Mouse (Mus musculus) natural killer cell, adult 2 months (primary cell): ENCODE measurements around the gene Csnk1e.

Experiments used
- DNase-seq, 2 experiments: peaks; one replicate each; pipeline ENCODE4 v3.0.0; 2022; ENCODE audit warnings: low spot score in 2 of 2

Gene Csnk1e

DNA sequence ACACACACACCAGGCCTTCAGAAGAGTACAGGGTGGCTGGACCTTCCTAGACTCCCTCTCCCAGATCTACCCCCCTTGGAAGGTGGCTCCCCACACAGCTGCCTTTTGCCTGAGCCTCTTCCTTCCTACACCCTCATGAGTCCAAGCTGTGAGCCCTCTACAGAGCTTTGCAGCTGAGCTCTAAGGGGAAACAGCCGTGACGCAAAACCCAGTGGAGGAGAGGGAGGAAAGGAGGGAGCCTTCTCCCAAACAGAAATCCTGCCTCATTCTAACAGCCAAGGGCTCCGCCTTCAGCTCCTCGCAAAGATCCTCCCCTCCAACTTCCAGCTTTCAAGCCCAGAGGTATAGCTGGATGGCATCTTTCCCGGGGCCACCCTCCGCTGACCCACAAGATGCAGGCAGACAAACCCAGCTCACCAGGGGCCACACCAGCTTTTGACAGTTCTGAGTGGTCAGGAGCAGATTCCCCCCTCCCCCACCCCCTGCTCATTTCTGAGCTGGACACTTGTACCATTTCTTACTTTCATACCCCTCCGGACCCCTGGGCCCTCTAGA, 11.4 kb downstream of the Csnk1e start:
- no peak for DNase-seq

DNA sequence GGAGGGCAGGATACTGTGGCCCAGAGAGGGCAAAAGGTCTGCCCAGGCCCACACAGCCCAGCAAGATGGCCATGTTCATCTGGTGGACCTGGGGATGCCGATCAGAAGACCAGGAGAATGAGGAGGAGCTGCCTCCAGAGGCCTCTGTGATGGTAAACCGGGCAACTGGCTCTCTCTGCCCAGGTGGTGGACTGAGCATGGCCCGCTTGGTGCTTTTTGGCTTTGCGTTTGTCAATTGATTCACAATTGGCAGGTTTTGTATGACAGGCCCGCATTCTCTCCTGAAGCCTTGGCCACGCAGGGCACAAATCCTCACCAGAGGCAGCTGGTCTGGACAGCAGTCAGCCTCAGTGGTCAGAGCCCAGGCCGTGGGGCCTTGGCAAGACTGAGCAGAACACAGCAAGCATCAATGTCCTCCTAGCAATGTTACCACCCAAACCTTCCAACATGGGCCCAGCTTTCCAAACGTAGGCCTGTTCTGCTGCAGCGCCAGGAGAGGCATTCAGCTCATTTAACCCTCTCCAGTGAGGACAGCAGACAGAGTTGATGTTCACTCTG, 12.3 kb downstream of the Csnk1e start:
- DNase-seq = no peak

DNA sequence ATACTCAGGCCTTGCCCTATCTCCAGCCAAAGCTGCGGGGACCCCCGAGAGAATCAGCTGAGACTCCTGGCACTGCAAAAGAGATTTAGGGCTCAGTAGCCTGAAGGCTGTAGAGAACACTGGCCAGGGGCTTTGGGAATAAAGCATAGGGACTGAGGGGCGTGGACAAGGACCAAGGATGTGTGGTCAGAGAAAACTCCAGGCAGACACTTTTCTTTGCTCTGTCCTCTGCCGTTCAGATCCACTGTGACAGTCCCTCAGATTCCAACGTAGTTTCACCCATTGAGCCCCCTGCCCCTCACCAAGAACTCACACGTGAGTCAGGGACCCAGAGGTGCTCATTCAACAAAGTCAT, 13.1 kb downstream of the Csnk1e start:
- no peak for DNase-seq

DNA sequence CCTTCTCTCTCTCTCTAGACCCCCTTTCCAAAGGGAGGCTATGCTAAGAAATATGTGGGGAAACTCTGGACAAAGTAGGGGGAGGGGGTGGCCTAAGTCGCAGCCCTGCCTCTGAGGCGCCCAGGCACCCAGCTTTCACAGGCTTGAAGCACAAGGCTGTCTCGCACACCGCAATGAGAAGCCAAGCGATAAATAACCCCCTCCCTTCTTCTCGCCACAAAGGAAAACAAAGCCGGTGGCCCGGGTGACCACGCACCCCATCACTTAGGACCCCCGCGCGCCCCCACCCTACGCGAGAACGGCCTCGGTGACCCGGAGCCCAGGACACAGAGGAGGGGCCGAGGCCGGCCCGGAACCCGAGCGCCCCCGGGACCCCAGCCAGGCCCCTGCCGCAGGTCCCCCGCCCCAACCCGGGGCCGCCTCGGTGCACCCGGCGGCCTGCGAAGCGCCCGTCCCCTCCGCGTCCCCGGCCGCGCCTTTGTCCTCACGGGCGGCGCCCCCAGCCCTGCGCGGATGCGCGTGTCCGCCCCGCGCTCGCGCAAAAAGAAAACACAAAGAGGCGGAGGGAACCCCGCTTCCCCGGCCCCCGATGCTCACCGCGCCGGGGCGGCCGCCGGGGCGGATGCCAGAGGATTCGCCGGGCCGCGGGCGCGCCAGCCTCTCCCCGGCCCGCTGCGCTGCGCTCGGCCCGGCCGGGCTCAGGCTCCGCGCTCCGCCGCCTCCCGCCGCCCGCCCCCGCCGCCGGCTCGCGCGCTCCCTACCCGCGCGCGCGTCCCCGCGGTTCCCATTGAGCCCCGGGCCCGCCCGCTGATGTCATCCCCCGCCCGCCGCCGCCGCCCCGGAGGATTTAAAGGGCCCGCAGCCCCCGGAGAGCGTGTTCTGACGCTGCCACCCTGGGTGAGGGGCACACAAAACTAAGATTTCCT, 13.8 kb downstream of the Csnk1e start:
- peak; percentile 56 to 59 for DNase-seq

DNA sequence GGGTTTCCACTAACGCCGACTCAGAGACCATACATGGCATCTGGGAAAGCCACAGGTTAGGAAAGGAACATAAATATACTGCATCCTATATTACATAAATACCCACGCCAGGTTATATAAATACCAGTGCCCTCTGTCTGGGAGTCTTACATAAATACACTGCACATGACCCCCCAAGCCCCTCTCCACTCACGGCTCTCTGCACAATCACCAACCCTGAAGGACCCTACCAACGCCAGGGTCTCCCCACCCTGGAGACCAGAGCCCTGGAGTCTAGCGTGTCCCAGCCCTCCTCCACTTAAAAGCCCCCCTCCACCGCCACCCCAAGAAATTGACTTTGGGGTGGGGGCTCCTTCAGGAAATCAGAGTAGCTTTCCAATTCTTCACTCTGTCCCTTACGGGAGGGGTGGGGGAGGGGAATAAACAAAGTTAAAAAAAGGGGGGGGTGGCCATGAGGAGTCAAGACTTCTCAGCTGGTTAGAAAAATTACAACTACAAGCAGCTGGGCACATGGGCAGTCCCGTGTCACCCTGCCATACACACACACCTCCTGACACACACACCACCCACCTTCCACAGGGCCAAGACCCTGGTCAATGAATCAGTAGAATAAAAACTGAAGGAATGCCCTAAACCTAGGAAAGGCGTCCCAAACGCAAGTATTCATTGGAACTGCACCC, 14.6 kb downstream of the Csnk1e start:
- DNase-seq = peak in 1 of 2 experiments; percentile 42

DNA sequence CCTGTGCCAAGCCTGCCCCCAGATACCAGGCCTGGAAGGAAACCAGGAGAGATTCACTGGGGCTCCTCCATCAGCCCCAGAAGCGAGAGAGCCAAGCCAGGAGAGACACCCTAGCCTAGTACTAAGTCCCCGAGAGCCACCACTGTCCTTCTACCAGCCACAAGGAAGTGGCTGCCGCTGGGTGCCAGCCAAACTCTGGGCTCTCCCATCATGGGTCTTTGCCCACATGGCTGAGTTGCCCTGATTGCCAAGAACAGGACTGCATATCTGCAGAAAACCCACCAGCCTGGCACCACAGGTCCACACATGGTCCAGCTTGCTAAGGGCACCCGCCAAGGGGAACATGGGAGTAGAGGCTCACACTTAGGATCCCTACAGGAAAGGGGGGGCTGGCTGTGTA, 15.1 kb downstream of the Csnk1e start:
- peak; percentile 32 for DNase-seq

DNA sequence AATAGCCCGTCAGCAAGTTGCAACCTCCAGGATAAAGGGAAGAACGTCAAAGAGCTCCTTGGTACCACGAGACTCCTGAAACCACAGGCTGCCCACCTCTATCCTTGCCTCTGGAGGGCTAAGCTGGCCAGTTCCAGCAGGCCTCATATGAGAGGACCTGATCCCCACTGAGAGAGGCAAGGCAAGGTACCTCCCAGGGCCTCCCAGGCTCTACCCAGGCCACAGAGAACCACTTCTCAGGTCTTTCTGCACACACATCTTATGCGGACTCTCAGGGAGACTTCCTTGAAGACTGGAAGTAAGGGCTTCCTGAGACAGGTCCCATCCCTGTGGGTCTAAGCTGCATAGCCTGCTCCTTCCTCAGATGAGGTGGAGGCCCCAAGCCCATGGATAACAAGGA, 16.0 kb downstream of the Csnk1e start:
- no peak for DNase-seq

DNA sequence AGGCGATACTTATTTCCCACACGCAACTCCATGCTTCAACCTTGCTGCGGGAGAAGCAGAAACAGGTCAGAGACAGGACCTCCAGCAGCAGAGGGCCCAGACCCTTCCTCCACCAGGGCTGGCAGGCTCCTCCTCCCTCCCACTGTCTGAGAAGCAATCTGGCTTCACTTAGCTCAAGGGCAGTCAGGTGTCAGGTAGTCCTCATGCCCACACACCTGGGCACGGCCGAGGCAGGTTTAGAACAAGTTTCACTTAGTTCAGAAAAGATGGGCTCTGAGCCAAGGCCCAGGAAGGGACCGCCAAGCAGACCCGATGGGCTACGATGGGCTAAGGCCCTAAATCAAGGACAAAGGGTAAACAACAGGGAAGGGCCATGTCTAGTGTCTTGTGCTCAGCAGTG, 16.6 kb downstream of the Csnk1e start:
- DNase-seq = no peak

DNA sequence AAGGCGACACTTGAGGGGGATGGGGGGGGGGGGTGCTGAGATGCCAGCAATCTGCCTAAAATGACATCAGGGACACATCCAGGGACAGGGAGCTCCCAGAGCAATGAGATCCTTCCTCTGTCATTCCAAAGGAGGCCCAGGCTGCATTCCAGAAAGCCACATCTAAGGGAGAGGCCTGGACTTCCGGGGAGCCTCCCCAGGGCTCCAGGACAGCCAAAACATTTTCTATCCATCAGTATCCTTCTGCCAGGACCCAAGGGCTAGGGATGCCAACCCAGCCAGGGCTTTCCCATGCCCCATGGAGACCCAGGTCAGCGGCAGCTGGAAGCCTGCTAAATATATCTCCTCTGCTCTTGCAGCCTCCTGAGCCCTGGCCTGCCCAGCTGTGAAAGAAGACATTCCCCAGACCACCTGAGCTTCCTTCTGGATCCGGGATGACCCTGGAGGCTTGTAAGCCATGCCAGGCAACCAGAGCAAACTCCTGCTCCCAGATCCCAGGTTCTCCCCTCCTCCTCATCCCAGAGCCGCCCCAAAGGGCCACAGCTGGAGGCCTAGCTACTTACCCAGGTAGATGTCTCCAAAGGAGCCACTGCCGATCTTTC, 17.1 kb downstream of the Csnk1e start:
- DNase-seq = no peak

DNA sequence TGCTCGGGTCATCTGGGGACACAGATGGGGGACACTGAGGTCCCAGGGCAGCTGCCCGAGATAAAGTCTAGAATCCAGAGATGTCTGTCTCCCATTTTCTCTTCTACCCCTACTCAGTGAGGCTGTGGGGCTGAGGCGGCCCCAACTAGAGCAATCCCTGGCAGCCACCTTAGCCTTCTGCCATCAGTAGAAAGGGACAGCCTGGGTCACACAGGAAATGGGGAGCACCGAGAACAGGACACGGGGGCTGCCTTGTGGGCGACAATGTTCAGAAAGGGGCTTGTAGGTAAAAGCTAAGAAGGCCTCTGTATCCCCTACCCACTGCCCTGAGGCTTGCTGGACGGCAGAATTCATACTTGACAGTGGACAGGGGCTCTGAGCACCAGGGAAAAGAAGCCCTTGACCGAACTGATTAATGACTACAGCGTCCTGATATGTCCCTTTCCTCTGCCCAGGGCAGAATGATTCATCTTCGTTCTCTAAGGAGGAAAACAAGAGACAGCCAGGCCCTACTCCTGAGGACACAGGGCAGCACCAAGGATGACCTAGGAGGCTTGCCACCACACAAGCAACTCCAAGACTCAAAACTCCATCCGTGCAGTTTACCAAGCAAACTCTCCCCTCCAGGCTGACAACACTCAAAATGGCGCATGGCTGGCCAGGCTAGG, 17.7 kb downstream of the Csnk1e start:
- no peak for DNase-seq

DNA sequence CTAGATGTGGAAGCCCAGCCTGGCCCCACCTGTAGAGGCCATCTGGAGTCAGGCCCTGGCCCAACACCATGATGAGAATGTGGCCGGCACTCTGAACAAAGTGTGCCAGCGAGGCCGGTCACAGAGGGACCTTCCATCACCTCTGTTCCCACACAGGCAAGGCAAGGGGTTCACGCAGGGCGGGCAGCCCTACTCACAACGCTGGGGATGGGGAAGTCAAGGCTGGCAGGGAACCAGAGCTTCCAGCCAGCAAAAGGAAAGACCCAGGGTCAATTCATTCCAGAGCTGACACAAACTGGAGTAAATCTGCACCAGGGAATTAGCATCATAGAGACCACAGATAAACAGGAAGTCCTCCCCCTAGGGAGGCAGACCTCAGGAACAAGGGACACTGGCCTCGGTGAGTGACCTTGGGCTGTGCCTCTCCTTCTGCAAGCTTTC, 18.9 kb downstream of the Csnk1e start:
- no peak for DNase-seq

DNA sequence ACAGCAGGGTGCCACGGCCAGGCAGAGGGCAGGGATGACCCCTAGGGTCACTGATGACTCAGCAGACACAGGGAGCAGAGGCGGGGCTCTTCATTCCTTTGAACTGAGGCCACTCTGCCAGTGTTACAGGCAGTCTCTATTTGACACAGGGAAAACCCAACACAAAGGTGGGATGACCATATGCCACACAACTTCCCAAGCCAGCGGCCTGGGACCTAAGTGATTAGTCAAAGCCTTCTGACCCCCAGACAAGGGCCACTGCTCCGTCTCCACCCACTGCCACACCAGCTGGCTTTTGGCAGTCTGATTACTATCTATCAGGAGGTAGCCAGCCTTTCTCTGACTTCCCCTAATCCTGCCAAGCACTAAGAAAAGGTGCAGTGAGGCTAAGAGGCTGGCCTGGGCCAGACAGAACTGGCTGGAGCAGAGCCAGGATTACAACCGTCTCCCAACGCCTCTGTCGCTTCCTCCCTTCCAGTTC, 20.1 kb downstream of the Csnk1e start:
- DNase-seq = no peak

DNA sequence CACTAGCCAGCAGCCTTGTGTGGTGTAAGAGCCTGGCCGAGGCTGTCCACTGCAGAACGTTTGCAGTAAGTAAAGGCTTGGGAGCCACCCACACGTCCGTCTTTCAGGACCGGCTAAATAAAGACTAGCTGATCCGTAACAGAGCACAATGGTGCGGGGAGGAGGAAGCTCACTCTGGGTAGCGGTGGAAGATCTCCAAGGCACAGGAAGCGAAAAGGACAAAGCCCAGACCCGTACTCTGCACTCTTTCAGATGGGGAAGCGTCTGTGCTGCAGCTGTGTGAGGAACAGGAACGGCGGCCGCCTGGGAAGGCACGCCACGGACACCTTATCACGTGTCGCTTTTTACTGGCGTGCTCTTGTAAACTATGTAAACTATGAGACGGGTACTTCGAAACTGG, 22.5 kb downstream of the Csnk1e start:
- DNase-seq = no peak

DNA sequence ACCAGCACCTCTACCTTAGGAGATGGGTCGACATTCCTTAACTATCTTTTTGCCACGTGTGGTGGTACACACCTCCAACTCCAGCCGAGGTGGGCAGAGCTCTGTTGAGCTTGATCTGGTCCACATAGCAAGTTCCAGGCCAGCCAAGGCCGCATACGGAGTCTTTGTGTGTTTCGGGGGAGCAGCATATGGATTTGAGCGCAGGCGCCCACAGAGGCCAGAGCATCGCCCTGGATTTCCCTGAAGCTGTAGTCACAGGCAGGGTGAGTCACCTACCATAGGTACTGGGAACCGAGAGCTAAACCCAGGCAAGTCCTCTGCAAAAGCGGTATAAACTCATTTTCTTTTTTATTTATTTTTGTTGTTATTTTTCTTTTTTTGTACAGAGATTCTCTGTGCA, 23.0 kb downstream of the Csnk1e start:
- DNase-seq = no peak

DNA sequence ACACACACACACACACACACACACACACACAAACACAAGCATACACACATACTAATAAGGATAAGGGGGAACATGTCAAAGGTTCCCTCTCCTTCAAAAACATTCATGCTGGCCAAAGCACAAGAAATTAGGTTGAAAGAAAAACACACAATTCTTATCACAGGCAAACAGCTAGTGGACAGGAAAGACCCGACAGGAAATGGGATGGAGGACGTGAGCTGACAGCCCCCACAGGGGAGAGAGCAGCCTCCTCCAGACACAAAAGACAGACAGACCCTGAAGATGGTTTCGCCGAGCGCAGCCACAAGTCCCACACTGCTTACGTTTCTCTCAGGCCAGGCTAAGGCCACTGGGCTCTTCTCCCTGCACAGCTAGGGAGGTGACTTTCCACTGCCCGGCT, 23.4 kb downstream of the Csnk1e start:
- no peak for DNase-seq

DNA sequence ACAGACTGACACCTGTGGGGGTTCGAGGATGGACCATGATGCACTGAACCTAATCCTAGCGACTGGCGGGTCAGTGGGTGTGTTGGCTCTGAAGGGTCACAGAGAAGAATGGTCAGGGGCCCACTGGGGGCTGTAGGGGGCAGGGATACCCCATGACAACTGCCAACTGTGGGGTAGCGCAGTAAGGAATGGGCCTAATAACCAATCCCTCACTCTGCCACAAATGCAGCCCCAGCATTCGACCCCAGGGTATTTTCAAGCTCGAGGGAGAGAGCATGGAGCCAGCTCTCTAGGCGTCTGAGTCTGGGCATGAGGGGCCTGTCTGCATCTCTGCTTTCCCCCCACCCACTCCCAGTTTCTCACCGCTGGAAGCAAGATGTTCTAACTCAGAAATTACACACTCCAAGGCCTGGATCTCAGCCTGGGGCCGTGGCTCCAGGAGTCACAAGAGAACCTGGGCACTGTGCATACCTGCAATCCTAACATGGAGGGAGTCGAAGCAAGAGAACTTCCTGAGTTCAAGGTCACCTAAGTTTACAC, 24.8 kb downstream of the Csnk1e start:
- no peak for DNase-seq

DNA sequence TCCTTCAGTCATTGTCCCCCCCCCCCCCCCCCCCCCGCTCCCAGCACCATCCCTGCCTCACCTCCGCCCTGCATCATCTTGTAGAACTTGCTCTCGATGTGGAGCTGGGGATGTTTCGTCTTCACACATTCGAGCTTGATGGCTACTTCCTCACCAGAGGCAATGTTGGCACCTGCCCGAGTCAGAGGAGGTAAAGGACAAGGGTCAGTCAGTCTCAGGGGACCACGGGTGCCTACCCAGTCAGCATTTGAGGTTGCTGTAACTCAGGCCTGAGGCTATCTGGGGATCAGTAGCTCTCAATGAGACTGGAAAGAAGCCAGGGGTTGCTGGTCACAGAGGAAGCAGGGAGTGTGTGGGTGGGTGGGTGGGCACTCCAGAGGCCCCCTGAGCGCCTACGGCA, 25.4 kb downstream of the Csnk1e start:
- no peak for DNase-seq

DNA sequence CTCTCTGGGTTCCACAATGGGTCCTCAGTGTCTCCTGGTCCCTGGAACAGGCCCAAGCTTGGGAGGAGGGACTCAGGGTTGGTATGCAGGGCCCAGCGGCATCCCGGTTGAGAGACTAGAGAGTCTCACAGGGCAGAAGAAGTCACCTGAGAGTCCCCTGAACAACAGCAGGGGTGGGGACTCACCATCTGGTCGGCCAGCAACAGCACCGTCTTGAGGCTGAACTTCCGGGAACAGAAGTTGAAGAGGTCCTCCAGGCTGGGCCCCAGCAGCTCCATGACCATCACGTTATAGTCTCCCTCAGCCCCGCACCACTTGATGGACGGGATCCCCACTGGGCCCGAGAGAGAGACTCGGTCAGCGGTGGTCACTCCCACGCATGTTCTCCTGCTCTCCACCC, 25.8 kb downstream of the Csnk1e start:
- DNase-seq = no peak

DNA sequence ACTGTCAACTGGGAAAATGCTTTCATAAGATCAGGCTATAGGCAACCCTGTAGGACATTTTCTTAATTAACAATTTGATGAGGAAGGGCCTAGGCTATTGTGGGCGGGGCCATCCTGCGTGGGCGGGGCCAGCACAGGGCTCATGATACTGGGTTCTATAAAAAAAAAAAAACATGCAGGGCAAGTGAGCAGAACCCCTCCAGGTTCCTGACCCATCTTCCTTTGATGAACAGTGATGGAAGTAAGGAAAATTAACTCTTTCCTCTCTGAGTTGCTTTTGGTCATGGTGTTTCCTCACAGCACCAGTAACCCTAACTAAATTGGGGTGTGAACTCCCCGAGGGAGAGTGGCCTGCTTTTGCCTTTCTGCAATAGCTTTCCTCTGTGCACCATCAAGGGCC, 26.8 kb downstream of the Csnk1e start:
- DNase-seq = no peak

DNA sequence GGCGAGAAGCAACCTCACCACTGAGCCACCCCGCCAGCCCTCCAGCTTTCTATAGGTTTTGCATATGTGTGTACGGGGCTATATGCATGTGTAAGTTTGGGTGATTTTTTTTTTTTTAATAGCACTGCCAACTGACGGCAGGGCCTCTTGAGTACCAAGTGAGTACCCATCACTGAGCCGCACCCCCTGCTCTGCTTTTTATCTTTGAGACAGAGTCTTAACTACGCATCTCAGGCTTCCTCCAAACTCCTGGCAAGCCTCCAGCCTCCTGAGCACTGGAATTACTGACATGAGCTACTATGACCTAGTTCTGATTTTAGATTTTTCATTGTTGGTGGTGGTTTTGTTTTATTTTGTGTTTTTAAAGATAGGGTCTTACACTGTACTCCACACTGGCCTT, 27.9 kb downstream of the Csnk1e start:
- no peak for DNase-seq

DNA sequence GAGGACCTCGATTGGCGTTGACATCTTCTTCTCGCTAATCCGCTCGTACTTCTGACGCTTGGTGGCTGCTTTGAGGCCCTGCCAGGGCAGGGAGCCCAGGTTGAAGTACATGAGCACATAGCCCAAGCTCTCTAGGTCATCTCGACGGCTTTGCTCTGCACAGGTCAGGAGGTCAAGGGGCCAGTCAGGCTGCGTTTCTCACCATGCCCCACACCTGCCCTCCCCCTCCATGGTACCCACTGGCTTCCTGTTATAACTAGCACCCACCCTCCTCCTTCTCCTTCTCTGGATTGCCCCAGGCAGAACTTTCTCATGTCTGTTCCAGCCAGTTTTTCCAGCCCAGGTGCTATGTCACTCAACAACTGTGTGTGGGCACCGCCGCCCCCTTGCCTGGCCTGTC, 29.9 kb downstream of the Csnk1e start:
- DNase-seq = no peak
